Mouse (Mus musculus): Measurements from ENCODE around the gene Prr19.
"Not testable (repeated sequence)": the region's sequence is repeated elsewhere in the genome, so short reads cannot be mapped to it uniquely, and the experiment has no call there.

The Prr19 gene

DNA sequence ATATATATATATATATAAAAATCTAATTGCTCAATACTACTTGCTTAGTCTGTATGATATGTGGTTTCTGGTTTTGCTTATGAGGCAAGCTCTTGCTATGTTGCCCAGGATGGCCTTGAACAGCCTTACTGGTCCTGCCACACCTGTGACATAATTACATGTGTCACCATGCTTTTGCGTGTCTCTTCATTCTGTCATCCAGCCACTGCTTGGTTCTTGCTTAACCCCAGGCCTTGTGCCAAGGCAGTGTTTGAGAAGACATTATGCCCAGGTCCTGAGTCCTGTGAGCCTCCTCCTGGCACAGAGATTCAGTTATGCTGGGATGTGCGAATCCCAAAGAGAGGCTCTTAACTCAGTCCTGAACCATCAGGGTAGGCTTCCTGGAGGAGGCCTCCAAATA lies 22.0 kb downstream of the Prr19 start:
- no peak for DNase-seq

DNA sequence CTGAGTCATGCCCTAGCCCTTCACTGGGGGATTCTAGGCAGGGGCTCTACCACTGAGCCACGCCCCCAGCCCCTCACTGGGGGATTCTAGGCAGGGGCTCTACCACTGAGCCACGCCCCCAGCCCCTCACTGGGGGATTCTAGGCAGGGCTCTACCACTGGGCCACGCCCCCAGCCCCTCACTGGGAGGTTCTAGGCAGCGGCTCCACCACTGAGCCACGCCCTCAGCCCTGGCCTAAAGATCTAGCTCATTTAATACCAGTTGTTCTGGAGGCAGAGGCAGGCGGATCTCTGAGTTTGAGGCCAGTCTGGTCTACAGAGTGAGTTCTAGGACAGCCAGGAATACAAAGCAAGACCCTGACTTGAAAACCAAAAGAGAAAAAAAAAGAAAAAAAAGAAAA lies 24.2 kb downstream of the Prr19 start:
- not testable (repeated sequence) for DNase-seq

DNA sequence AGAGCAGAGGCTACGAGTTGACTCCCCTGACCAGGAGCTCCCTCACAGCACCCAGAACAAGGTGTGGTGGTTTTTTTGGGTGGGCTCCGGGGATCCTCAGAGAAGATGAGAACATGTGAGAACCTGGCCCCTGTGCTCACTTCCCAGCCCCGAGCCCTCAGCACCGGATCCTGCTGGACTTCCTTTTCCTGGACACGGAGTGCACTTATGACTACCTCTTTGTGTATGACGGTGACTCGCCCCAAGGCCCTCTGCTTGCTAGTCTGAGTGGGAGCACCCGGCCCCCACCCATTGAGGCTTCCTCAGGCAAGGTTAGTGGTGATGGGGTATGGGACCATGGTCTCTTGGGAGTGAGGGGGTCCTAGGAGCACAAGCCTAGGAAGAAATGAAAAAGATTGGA lies 25.0 kb downstream of the Prr19 start:
- DNase-seq, result no peak

DNA sequence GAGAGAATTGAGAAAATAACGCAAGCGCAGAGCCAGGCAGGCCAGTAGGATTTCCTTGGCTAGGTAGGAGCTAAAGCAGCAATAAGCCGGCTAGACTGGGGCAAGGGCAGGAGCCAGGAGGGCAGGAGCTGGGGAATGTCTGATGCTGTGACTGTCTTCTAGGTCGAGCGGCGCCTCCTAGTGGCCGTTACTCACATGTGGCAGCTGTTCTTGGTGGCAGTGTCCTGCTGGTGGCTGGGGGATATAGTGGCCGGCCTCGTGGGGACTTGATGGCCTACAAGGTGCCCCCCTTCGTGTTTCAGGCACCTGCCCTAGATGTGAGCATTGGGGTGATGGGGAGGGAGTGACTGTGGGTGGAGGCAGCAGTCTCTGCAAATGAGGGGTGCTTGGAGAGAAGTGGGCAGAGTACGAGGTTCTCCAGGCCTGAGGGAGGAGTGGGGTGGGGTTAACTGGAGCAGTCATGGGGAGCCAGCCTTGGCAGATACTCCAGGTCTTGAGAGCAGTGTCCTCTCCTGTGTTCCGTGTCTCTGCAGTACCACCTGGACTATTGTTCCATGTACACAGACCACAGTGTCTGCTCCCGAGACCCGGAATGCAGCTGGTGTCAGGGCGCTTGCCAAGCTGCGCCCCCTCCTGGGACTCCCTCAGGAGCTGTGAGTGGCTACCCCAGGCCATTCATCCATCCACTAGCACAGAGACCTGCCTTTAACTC lies 32.5 kb downstream of the Prr19 start:
- peak; percentile 72 to 74 for DNase-seq

DNA sequence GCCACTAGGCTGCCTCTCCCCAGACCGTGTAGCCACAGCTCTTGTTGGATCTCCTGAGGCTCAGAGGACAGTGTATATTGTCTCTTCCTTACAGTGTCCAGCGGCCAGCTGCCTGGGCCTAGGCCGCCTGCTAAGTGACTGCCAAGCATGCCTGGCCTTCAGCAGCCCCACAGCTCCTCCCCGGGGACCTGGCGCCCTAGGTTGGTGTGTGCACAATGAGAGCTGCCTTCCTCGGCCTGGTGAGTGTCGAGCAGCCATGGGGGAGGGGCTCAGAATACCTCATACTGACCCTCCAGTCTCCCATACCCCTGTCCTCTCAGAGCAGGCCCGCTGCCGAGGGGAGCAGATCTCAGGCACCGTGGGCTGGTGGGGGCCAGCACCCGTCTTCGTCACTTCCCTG lies 33.3 kb downstream of the Prr19 start:
- no peak for DNase-seq

DNA sequence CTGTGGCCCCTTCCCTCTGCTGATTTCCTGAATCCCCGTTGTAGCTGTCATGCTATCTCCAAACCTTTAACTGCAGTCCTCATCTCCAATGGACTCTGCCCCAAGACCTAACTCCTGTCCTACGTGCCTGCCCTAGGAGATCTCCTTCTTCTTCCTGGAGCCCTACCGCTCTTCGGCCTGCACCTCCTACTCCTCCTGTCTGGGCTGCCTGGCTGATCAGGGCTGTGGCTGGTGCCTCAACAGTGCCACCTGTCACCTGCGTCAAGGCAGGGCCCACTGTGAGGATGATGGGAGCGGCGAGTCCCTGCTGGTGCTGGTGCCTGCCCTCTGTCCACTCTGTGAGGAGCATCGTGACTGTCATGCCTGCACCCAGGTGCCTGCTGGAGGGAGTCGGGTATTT lies 38.1 kb downstream of the Prr19 start:
- DNase-seq, result no peak

DNA sequence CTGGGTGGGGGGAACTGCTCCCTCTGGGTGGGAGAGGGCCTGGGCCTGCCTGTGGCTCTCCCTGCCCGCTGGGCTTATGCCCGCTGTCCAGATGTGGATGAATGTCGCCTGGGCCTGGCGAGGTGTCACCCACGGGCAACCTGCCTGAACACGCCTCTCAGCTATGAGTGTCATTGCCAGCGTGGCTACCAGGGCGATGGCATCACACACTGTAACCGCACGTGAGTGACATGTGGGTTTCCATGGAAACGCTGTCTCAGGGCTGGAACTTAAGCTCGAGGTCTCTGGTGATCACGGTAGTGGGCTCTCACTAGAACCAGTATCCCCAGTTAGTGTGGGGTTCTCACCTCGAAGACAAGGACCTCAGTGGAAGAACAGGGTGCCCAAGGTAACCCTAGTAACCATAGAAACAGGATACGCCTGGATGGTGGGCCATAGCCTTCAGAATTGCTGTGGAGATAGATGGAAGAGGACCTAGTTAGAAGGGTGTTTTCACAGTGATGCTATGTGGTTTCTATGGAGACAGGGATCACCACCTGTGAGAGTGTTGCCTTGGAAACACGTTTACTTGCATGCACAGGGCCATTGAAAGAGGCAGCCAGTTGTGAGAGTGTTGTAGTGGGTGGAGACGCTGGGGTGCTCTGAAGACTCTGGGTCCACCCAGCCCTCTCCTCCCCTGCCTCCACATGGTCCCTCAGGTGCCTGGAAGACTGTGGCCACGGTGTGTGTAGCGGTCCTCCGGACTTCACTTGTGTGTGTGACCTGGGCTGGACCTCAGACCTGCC lies 40.0 kb downstream of the Prr19 start:
- DNase-seq, result no peak

DNA sequence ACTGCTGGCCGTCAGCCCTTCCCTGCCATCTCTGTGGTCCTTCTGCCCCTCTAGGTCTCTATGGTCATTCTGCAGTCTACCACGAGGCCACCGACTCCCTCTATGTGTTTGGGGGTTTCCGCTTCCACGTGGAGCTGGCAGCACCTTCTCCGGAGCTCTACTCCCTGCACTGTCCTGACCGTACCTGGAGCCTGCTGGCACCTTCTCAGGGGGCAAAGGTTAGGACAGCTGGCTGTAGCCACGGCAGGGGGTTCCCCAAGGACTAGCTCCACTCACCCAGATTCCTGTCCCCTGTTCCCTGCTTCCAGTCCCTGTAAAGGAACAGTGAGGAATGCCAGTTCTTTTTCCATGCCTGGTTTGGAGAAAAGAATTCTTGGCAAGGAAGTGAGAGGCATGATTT lies 47.6 kb downstream of the Prr19 start:
- no peak for DNase-seq

Measured in cerebellum, postnatal 36 days (tissue).